ENCODE assay signal across 27 mouse cellular contexts in genomic region chr1:139301830-139302229, GRCm38 (mm10).
DNase-seq lines count a peak whose midpoint lies in the region; ATAC-seq lines count a peak whose summit lies in the region.
"Had no signal": no experiment of that assay in that cellular context is flagged by ENCODE, and none has a peak within 500 bp of the region (broad histone marks: within the 10 kb centered on the region; RNA-seq: fewer than 3 reads in every experiment).

No protein-coding gene starts in this region.

- peak; percentile 4 to 15 for DNase-seq in adrenal gland, postnatal 36 days
- DNase-seq in adrenal gland, adult 18-20 months (ENCODE audit: low spot score in 2 of 2) = no peak
- DNase-seq in hindbrain, embryonic 14.5 days (ENCODE audit: low spot score) = no peak
- DNase-seq in mesoderm, embryonic 11.5 days (ENCODE audit: low read depth, low spot score) = peak; percentile 6
- DNase-seq: adrenal gland, adult 8-10 months; adrenal gland, postnatal 25 days; B cell, adult 2 months; cerebellum, adult 11-12 months; cerebellum, adult 8-10 months; cerebellum, postnatal 10 days; cerebellum, postnatal 36 days; forebrain, postnatal 0 days; gastrocnemius, adult 2 months; gastrocnemius, postnatal 14 days; heart, adult 11 months had no signal

- H3K27me3 ChIP-seq in hindbrain, embryonic 12.5 days = no peaks in the 10 kb centered on the region
- H3K27me3 ChIP-seq in hindbrain, embryonic 14.5 days (ENCODE audit: control insufficient read depth, insufficient read depth, low read length) = no peaks in the 10 kb centered on the region
- no peaks in the 10 kb centered on the region for H3K27me3 ChIP-seq in midbrain, embryonic 12.5 days
- H3K27me3 ChIP-seq in midbrain, embryonic 15.5 days (replicated peaks) = no peaks in the 10 kb centered on the region
- H3K27me3 ChIP-seq: CH12.LX; embryonic facial prominence, embryonic 12.5 days; embryonic facial prominence, embryonic 15.5 days; intestine, embryonic 15.5 days had no signal

- H3K4me2 ChIP-seq in hindbrain, embryonic 12.5 days (replicated peaks) = no peak overlapping the region
- H3K4me2 ChIP-seq in hindbrain, embryonic 14.5 days (replicated peaks) = no peak overlapping the region
- H3K4me2 ChIP-seq in midbrain, embryonic 12.5 days (replicated peaks) = no peak overlapping the region
- H3K4me2 ChIP-seq in midbrain, embryonic 15.5 days = no peak overlapping the region
- H3K4me2 ChIP-seq: embryonic facial prominence, embryonic 12.5 days; embryonic facial prominence, embryonic 15.5 days; heart, embryonic 11.5 days; intestine, embryonic 15.5 days had no signal

- H3K27ac ChIP-seq in hindbrain, embryonic 12.5 days = no peak overlapping the region
- no peak overlapping the region for H3K27ac ChIP-seq in hindbrain, embryonic 14.5 days
- H3K27ac ChIP-seq in midbrain, embryonic 12.5 days (replicated peaks) = no peak overlapping the region; the same call in 1 of the 2 replicates
- no peak overlapping the region for H3K27ac ChIP-seq in midbrain, embryonic 15.5 days
- H3K27ac ChIP-seq: embryonic facial prominence, embryonic 12.5 days; embryonic facial prominence, embryonic 15.5 days; gastrocnemius, adult 2 months; intestine, embryonic 15.5 days had no signal

- no peaks in the 10 kb centered on the region for H3K4me1 ChIP-seq in hindbrain, embryonic 12.5 days
- H3K4me1 ChIP-seq in hindbrain, embryonic 14.5 days (replicated peaks; ENCODE audit: control insufficient read depth, insufficient read depth, low read length) = no peaks in the 10 kb centered on the region
- H3K4me1 ChIP-seq in midbrain, embryonic 12.5 days = peaks cover 7% of the 10 kb centered on the region; the same call in 1 of the 2 replicates
- H3K4me1 ChIP-seq in midbrain, embryonic 15.5 days = no peaks in the 10 kb centered on the region
- H3K4me1 ChIP-seq: embryonic facial prominence, embryonic 12.5 days; embryonic facial prominence, embryonic 15.5 days; intestine, embryonic 15.5 days had no signal

- peak; percentile 26; the same call in 1 of the 2 replicates for ATAC-seq in hindbrain, embryonic 12.5 days (ENCODE audit: low FRiP score)
- ATAC-seq in hindbrain, embryonic 14.5 days (ENCODE audit: low FRiP score) = no peak
- peak; percentile 87 for ATAC-seq in midbrain, embryonic 12.5 days (ENCODE audit: low FRiP score, low read depth)
- ATAC-seq in midbrain, embryonic 15.5 days (replicated peaks) = no peak
- ATAC-seq: forebrain, embryonic 14.5 days; forebrain, postnatal 0 days; hindbrain, embryonic 16.5 days; intestine, embryonic 15.5 days; Patski had no signal

- 50% methylated on average over 5 of the region's 5 CpGs for WGBS in hindbrain, embryonic 12.5 days
- WGBS in hindbrain, embryonic 14.5 days = 42% methylated on average over 5 of the region's 5 CpGs
- WGBS in midbrain, embryonic 12.5 days = 27% methylated on average over 5 of the region's 5 CpGs
- WGBS in midbrain, embryonic 15.5 days = 27% methylated on average over 5 of the region's 5 CpGs

- no peaks in the 10 kb centered on the region for H3K36me3 ChIP-seq in hindbrain, embryonic 12.5 days
- no peaks in the 10 kb centered on the region for H3K36me3 ChIP-seq in hindbrain, embryonic 14.5 days (replicated peaks; ENCODE audit: control insufficient read depth, insufficient read depth)
- H3K36me3 ChIP-seq in midbrain, embryonic 12.5 days = no peaks in the 10 kb centered on the region
- H3K36me3 ChIP-seq in midbrain, embryonic 15.5 days (replicated peaks) = no peaks in the 10 kb centered on the region
- H3K36me3 ChIP-seq: embryonic facial prominence, embryonic 12.5 days; embryonic facial prominence, embryonic 15.5 days; G1E; intestine, embryonic 15.5 days had no signal

- no peak overlapping the region for H3K9ac ChIP-seq in hindbrain, embryonic 12.5 days
- no peak overlapping the region for H3K9ac ChIP-seq in hindbrain, embryonic 14.5 days
- no peak overlapping the region for H3K9ac ChIP-seq in midbrain, embryonic 12.5 days (replicated peaks)
- H3K9ac ChIP-seq in midbrain, embryonic 15.5 days = no peak overlapping the region
- H3K9ac ChIP-seq: embryonic facial prominence, embryonic 12.5 days; embryonic facial prominence, embryonic 15.5 days; forebrain, postnatal 0 days; intestine, embryonic 15.5 days had no signal

- H3K4me3 ChIP-seq in hindbrain, embryonic 12.5 days = no peak overlapping the region
- H3K4me3 ChIP-seq in hindbrain, embryonic 14.5 days (replicated peaks; ENCODE audit: low read length) = no peak overlapping the region
- no peak overlapping the region for H3K4me3 ChIP-seq in midbrain, embryonic 12.5 days
- H3K4me3 ChIP-seq in midbrain, embryonic 15.5 days = no peak overlapping the region
- H3K4me3 ChIP-seq: embryonic facial prominence, embryonic 12.5 days; embryonic facial prominence, embryonic 15.5 days; gastrocnemius, adult 2 months; intestine, embryonic 15.5 days had no signal

- no peaks in the 10 kb centered on the region for H3K9me3 ChIP-seq in hindbrain, embryonic 12.5 days (replicated peaks)
- no peaks in the 10 kb centered on the region for H3K9me3 ChIP-seq in hindbrain, embryonic 14.5 days (ENCODE audit: control insufficient read depth, low read length)
- no peaks in the 10 kb centered on the region for H3K9me3 ChIP-seq in midbrain, embryonic 12.5 days
- H3K9me3 ChIP-seq in midbrain, embryonic 15.5 days = no peaks in the 10 kb centered on the region
- H3K9me3 ChIP-seq: embryonic facial prominence, embryonic 12.5 days; embryonic facial prominence, embryonic 15.5 days; G1E; intestine, embryonic 15.5 days had no signal

Comparison
In these comparisons a context has a peak if more than half of its experiments do, and no peak if none do; other contexts are left out.
1. DNase-seq: peak in adrenal gland, postnatal 36 days (2 of 2) and mesoderm, embryonic 11.5 days (single experiment); none in adrenal gland, adult 18-20 months (0 of 2) and hindbrain, embryonic 14.5 days (single experiment).
2. ATAC-seq: peak in hindbrain, embryonic 12.5 days (single experiment) and midbrain, embryonic 12.5 days (single experiment); none in hindbrain, embryonic 14.5 days (single experiment) and midbrain, embryonic 15.5 days (single experiment).